In the genomic region with DNA sequence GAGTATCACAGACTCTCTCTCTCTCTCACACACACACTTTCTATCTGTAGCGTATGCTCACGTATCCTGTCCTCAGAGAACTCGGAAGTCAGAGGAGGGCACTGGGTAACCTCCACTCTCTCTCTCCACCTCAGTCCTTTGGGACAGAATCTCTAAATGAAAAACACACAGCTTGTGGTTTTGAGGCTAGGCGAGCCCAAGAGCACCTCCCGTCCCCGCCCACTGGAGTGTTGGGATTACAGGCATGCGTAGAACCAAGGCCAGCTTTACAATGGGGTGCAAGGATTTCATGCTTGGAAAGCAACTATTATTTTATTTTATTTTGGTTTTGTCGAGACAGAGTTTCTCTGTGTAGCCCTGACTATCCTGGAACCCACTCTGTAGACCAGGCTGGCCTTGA, we compare ENCODE assay signal across 18 mouse cellular contexts.
"Had no signal": no experiment of that assay in that cellular context is flagged by ENCODE, and none has a peak within 500 bp of the region (broad histone marks: within the 10 kb centered on the region; RNA-seq: fewer than 3 reads in every experiment).

No protein-coding gene starts in this region.

- DNase-seq: lung, adult 18-20 months; lung, embryonic 14.5 days; lung, postnatal 10 days; lung, postnatal 4 days; retina, postnatal 1 day; right cerebral cortex, adult 18-20 months; right cerebral cortex, postnatal 25 days; right cerebral cortex, postnatal 4 days; spleen, adult 18-20 months; thymus, adult 18-20 months; thymus, postnatal 14 days; thymus, postnatal 36 days had no signal

- H3K27me3 ChIP-seq: midbrain, embryonic 13.5 days; midbrain, embryonic 15.5 days; neural tube, embryonic 13.5 days; neural tube, embryonic 15.5 days had no signal

- H3K4me3 ChIP-seq: midbrain, embryonic 13.5 days; midbrain, embryonic 15.5 days; myocyte; neural tube, embryonic 13.5 days; neural tube, embryonic 15.5 days had no signal

- H3K9me3 ChIP-seq: midbrain, embryonic 13.5 days; midbrain, embryonic 15.5 days; neural tube, embryonic 13.5 days; neural tube, embryonic 15.5 days had no signal

- H3K4me2 ChIP-seq: lung, embryonic 14.5 days; midbrain, embryonic 11.5 days; midbrain, embryonic 13.5 days; midbrain, embryonic 15.5 days; neural tube, embryonic 13.5 days; neural tube, embryonic 15.5 days had no signal

- H3K36me3 ChIP-seq: midbrain, embryonic 13.5 days; midbrain, embryonic 15.5 days; neural tube, embryonic 13.5 days; neural tube, embryonic 15.5 days had no signal

- H3K4me1 ChIP-seq: midbrain, embryonic 15.5 days had no signal

- ATAC-seq: midbrain, embryonic 13.5 days; midbrain, embryonic 15.5 days had no signal

- H3K27ac ChIP-seq: midbrain, embryonic 13.5 days; midbrain, embryonic 15.5 days; neural tube, embryonic 13.5 days; neural tube, embryonic 15.5 days had no signal

- H3K9ac ChIP-seq: lung, embryonic 14.5 days; midbrain, embryonic 13.5 days; midbrain, embryonic 15.5 days; neural tube, embryonic 13.5 days; neural tube, embryonic 15.5 days had no signal
